Mouse (Mus musculus) spleen, postnatal 4 days (tissue): Measurements from ENCODE around the gene Dbndd1.
A peak's percentile ranks its signal among the peaks of the same experiment; 100 is the strongest.
"Not testable (repeated sequence)": the region's sequence is repeated elsewhere in the genome, so short reads cannot be mapped to it uniquely, and the experiment has no call there.

Experiments used
- DNase-seq, 2 experiments: peaks; one replicate each; pipeline ENCODE4 v3.0.0; 2022; ENCODE audit warnings: low spot score in 2 of 2

The Dbndd1 gene

DNA sequence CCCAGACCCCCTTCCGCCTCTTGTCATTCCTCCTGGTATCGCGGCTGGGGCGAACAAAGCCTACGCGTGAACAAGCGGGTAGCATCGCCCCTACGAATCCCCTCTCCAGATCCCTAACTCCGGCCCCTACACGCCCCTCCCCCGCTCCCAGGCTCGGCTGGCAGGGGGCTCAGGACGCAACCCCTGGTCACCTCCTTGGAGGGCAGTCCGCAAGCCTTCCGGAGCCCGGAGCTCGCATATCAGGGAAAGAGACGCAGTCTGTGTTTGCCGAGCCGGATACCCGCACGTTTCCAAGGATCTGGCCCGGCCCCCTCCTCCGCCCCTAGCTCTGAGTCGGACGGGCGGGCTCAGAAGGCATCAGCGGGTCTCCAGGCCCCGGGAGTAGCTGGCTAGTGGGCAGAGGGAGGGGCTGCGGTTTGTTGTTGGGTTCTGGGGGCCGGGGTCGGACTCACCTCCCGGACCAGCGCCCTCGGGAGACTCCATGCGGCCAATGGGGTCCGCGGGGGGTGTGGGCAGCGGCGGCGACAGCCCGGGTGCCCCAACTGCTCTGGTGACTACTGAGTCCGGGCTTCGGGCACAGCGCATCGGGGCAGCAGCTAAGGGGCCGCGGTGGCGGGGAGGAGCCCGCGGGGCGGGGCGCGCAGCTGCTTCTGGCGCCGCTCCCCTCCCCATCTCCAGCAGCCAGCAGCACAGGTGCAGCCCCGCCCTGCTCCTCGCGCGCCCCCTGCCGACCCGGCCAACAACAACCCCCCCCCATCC, at the start of gene Dbndd1:
Dbndd1 (minus strand) TSS at position 683 of the 759 bp plus-strand sequence.
- peak; percentile 47 to 81 for DNase-seq

DNA sequence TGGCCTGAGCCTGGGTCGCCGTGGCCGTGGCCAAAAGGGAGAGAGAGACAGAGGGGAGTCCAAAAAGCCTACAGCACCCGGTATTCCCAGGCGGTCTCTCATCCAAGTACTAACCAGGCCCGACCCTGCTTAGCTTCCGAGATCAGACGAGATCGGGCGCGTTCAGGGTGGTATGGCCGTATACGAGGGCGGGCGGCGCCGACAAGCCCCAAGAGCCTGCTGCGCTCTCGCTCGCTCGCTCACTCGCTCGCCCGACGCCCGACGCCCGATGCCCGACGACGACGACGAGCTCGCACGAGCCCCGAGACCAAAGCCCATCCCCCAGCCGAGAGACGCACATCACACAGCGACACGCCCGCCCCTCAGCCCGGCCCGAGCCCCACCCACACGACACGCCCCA, 49.0 kb upstream of the Dbndd1 start:
- DNase-seq = not testable (repeated sequence)

- DNase-seq = peak; percentile 47 to 78
Observed at GRCm38 (mm10) chr8:123537641-123538040, 22.4 kb upstream of the Dbndd1 start.

DNA sequence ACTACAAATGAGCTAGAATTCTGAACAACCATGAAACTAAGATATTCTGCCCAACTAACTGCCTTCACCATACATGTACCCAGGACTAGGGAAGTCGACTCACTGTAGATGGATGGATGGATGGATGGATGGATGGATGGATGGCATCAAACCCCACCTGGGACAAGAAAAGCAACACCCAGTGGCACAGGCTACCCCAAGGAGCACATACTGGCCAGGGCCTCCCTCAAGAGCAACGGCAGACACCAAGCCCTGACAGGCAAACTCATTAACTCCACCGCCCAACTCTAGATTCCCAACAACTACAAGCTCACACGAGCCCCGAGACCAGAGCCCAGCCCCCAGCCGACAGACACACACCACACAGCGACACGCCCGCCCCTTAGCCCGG, 21.7 kb upstream of the Dbndd1 start:
- peak in 1 of 2 experiments; percentile 53 for DNase-seq

- peak in 1 of 2 experiments; percentile 54 for DNase-seq
Observed at GRCm38 (mm10) chr8:123536242-123536989, 21.2 kb upstream of the Dbndd1 start.

GRCm38 (mm10) chr8:123527720-123528489, 12.6 kb upstream of the Dbndd1 start:
- no peak for DNase-seq

DNA sequence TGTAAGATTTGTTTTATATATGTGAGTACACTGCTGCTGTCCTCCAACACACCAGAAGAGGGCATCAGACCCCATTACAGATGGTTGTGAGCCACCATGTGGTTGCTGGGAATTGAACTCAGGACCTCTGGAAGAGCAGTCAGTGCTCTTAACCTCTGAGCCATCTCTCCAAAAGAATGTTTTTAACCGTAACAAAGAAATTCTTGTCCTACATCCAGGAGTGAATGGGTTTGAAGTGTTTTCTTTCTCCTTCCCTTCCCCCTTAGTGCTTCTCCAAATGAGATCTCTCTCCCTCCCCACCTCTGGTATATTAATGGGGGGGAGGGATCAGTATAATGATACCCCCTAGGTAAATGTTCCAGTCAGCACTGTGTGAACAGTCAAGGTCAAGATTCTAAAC, 4.8 kb upstream of the Dbndd1 start:
- not testable (repeated sequence) for DNase-seq

- DNase-seq = peak; percentile 75 to 84
Observed at GRCm38 (mm10) chr8:123518667-123519066, 3.4 kb upstream of the Dbndd1 start, which contains the start of gene Gas8. Gene Gas8 (plus strand): TSS chr8:123518834.

DNA sequence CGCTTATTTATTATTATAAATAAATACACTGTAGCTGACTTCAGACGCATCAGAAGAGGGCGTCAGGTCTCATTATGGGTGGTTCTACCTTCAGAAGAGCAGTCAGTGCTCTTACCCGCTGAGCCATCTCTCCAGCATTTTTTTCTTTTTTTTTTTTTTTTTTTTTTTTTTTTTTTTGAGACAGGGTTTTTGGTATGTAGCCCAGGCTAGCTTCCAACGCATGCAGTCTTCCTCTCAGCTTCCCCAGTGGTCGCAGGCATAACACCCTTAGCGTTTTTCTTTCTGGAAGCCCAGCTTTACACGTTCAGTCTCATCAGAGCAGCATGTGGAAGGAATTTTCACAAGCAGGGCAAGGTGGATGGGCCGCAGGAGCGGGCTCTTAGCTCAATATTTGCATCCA, 2.9 kb upstream of the Dbndd1 start:
- no peak for DNase-seq

DNA sequence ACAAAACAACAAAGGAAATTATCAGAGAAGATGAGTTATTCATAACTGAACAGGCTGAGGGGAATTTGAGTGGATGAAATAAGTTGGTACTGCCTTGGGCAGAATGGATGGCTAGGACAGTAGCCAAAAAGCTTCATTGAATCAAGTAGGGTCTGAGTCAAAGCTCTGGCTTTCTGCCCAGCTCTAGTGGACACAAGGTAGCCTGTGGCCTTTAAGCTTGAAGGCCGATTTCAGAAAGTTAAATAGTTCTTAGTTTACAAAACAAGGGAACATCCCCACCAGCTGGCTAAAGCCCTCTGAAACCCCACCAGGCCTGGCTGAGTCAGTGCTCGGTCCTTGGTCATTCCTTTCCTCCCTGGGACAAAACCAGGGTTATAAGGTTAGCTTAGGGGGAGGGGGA, 1.3 kb upstream of the Dbndd1 start:
- DNase-seq = no peak

DNA sequence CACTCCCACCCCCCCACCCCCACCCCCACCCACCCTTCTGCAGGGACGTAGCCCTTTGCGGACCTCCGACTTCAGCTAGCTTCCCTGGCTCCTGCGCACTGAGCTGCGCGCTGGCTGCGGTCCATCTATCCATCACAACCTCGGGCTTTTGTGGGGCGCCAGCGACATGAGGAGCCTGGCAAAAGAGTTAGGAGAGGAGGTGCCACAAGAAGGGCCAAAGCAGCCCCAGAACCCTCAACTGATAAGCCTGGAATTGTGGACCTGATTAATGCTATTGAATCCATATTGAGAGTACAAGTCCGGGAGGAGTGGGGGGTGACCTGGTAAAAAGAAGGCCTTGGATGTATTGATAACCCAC, 256 bp upstream of the Dbndd1 start:
- DNase-seq = no peak

DNA sequence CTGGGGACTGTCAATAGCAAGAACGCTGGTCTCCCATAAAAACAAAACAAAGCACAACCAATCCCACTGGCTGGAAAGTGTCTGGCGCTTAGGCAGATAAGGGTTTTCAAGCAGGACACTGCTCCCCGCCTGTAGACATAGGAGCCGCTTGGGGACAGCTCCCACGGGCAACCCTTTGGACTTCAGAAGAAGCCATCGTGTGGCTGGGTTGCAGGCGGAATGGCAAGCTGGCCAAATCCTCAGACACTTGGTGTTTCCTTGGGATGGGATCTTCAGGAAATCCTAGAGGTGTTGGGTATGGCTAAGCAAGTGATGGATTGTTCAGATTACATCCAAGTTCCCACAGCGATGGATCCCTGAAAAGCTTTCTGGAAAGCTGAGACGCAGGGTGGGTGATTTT, 1.1 kb downstream of the Dbndd1 start:
- DNase-seq = no peak

DNA sequence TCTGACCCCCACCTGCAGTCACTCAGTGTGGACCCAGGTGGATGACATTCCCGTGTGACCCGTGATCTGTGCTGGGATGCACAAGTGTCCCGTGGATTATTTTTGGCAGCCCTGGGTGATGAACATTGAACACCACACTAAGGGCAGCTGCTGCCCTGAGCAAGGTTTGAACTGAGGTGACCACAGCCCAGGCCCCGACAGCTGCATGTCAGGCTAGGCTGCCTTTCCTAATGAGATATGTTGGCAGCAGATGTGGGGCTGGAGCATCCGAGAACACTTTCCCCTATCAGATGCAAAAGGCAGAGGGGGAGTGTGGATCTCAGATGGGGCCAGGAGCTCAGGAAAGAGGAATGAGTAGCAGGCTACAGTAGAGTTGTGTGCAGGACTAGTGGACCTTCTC, 4.4 kb downstream of the Dbndd1 start:
- DNase-seq = no peak

DNA sequence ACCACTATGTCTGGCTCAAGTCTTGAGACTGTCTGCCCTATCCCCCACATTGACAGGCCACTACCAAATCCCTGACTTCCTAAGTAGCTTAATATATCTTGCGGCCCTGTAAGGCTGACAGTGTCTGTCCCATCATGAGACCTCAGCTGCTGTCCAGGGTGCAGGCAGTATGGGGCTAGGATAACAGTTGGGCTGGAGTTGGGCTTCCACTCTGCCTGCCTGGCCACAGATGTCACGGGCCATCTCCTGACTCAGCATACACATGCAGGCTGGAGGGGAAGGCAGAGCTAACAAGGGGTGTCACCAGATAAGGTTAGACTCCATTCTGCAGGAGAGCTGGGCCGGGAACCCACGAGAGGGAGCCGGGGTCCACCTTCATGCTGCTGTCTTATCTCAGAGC, 8.1 kb downstream of the Dbndd1 start:
- no peak for DNase-seq

DNA sequence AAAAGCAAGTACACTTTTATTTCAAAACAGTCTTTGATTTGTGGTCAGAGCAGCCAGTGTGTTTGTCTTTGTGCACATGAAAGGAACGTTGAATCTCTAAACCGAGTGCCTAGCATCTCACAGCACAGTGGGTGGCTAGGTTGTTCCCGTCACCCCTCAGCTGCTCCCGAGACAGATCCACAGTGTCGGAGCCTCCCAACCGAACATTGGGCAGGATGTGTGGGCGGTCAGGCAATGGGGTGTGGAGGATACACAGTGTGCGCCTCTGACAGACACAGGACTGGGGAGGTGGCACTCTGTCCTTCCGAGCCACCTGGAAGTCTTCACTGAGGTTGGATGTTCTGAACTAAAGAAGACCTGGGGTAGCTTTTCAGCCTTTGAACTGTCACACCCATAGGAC, 9.6 kb downstream of the Dbndd1 start:
- DNase-seq = no peak

DNA sequence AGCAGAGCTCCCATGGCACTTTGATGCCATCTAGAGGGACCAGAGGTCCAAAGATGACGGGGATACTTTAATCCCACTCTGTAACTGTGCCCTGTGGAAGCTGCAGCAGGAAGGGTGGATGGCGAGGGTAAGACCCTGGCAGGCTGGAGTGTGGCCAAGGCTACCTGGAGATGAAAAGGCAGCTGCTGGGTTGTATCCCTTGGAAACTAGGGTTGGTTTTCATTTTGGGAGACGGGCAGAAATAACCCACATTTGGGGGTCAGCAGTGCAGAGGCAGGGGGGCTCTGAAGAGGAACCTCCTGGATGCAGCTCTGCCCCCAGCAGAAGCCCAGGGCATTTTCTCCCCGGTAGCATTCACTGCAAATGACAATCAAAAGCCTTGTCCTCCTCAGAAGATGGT, 10.0 kb downstream of the Dbndd1 start:
- no peak for DNase-seq

GRCm38 (mm10) chr8:123504591-123505195, 10.6 kb downstream of the Dbndd1 start:
- no peak for DNase-seq

DNA sequence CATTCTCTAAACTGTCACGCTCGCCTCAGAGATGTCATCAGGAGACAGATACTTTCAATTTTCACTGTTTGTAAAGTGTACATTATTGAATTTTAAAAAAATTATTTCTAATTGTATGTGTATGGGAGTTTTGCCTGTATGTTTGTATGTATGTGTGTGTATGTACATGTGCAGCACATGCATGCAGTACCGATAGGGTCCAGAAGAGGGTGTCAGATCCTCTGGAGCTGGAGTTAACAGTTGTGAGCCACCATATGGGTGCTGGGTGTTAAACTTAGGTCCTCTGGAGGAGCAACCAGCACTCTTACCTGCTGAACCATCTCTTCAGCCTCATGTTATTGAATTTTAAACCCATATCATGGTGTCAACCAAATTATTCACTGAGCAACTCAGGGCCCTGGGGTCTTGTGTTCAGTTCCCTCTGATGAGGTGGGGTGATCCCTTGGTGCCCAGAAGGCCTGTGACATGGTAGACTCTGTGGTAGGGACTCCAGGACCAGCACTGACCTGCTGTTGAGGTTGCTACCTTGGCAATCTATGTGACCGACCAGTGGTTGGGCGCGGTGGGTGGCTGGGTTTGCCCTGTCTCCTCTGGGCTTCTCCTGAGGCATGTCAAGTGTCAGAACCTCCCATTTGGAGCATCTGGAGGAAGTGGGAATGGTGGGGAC, 11.3 kb downstream of the Dbndd1 start:
- DNase-seq = no peak

DNA sequence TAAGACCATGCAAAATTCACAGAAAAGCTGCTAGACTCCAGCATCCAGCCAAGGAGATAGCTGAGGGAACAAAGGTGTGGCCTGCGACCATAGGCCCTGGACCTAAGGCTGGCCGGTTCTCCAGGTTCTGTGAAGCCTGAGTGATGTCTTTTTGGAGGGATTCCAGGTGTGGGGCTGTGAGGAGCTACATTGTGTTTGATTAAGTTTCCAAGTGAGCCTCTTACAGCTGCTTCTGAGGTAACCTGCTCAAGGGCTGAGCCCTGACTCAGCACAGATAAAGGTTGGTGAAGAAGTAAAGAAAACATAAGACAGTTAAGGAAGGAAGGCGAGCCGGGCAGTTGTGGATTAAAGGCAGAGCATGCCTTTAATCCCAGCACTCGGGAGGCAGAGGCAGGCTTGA, 13.1 kb downstream of the Dbndd1 start:
- no peak for DNase-seq

- no peak for DNase-seq
Observed at GRCm38 (mm10) chr8:123499556-123499955, 15.7 kb downstream of the Dbndd1 start.

GRCm38 (mm10) chr8:123498963-123499362, 16.3 kb downstream of the Dbndd1 start:
- DNase-seq = no peak
